Mouse (Mus musculus) WW6 (cell line): ENCODE results near the gene Lama2.

Experiments
- DNase-seq: peaks from one replicate; pipeline ENCODE4 v3.0.0-alpha.2; 2013; ENCODE audit warnings: low read depth, low spot score

Lama2 gene

DNA sequence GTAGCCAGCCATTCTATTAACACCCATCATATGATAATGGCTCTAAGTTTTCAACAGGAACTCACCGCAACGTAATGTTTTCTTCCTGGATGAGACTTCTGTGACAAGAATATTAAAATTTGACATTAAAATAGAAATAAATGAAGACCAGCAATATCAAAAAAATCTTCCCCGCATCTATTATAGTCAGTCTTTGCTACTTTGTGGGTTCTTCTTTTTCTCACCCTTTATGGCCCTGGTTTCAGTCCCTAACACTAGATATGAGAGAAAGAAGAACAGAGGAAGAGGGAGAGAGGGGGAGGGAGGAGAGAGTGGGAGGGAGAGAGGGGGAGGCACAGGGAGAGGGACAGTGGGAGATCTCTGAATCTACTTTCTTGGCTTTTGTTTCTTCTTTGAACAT is at the start of gene Lama2:
TSS of gene Lama2 (minus strand) at position 101 of the 400 bp plus-strand sequence.
- no peak for DNase-seq

DNA sequence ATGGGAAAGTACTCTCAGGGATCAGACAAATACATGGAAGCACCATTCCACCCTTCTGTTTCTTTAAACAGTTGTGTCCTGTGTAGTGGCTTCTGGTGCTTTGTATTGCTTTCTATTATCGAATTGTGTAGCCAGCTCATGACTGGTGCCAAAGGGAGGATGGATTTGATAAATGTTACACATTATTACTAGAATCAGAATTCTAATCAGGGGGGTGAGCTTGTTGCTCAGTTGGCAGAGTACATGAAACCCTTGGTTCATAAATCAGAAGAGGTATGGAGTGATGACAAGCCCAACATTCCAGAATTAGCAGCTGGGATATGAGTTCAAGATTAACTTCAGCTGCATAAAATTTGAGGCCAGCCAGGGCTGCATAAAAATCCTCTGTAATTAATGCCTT is 44.8 kb upstream of the Lama2 start:
- no peak for DNase-seq

DNA sequence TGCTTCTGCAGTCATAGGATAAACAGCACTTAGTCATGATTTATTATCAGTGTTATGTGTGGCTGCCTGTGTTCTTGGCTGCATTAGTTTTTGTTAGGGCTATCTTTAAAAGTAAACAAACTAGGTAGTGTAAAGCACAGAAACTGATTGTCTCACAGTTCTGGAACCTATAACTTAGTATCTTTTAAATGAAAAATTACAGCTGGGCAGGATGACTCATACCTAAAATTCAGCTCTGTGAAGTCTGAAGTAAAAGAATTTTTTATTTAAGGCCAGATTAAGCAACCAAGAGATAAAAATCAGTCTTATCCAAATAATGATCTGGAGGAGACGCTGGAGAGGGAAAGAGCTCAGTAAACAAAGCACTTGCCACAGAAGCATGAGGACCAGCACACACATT is 43.8 kb upstream of the Lama2 start:
- no peak for DNase-seq

- DNase-seq = no peak
Measured at GRCm38 (mm10) chr10:27654164-27654563, 34.6 kb upstream of the Lama2 start.

GRCm38 (mm10) chr10:27652694-27653335 is 33.3 kb upstream of the Lama2 start:
- DNase-seq = no peak

DNA sequence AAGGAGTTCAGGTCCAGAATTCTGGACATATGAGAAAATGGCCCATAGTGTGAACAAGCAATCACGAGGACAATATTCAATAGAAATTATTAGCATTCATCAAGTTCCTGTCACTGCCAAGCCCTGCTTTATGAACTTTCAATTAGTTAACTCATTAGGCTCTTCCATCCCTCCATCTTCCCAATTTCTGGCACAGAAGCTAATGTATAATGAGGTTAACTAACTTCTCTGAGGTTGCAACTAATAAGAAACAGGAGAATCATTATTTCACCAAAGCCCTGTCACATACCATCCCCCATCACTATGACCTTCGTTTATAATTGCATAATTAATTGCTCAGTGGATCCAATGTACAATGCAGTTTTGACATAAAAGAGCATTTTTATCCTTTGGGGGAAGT is 16.2 kb upstream of the Lama2 start:
- no peak for DNase-seq

DNA sequence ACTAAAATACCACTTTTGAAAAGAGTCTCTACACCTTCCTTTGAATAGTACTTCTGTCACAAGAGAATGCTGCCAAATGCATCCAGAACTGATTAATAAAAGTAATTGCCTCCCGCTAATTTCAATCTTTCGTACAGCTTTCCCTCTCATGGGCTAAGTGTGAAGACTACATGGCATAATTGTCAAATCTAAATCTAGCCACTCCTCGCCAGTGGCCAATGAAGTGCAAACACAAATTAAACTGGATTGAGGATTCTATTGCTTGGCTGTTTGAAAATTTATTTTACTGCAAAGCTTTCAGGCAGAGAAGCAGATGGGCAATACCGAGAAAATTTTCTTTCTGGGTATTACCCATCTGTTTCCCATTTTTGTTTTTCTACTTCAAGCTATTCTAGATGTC is 11.4 kb upstream of the Lama2 start:
- DNase-seq = no peak

DNA sequence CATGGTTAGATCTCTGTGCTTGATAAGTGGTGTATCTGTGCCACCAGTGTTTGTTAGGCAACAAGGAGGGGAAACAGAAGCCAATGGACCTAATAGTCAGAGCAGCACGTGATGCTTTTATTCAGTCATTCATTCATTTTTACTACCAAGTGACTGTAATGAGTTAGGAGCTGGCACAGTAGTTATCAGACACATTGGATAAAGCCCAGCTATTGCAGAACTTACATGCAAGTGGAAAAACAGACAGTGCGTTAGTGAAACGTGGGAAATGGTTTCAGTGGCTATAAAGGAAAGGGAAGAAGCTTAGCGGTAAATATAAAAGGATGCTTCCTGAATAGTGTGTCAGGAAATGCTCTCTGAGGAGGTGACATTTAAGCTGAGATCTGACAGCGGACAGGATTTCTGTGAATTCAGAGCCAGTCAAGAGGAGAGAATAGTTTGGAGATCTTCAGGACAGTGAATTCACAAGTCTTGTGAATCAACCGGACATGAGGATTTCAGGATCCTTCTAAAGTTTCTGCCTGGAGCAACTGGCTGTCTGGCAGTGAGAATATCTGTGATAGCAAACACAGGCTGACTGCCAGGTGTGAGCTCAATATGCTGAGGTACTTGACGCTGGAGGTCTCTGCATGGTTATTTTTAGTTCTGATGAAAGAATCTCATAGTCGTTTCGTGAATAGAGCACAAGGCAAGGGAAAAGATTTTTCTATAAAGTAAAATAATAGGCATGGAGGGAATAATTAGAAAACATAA is 2.3 kb upstream of the Lama2 start:
- DNase-seq = no peak

DNA sequence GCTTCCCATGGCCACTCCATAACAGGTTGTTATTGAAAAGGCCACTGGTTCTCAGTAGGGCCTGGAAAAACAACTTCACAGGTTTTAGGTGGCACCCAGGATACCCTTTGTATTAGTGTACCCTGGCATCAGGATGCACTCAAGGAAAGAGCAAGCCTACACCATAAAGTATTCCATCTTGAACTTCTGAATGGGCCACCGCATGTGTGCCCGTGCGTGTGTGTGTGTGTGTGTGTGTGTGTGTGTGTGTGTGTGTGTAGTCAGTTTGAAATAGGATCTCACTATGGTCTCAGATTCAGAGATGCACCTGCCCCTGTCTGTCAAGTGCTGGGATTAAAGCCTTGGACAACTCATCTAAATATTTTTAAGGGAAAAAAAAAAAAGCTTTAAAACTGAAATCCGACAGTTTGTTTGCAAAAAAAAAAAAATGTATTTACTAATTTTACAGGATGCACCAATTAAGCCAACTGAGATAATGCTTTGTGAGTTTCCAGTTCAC is 2.0 kb downstream of the Lama2 start:
- no peak for DNase-seq

DNA sequence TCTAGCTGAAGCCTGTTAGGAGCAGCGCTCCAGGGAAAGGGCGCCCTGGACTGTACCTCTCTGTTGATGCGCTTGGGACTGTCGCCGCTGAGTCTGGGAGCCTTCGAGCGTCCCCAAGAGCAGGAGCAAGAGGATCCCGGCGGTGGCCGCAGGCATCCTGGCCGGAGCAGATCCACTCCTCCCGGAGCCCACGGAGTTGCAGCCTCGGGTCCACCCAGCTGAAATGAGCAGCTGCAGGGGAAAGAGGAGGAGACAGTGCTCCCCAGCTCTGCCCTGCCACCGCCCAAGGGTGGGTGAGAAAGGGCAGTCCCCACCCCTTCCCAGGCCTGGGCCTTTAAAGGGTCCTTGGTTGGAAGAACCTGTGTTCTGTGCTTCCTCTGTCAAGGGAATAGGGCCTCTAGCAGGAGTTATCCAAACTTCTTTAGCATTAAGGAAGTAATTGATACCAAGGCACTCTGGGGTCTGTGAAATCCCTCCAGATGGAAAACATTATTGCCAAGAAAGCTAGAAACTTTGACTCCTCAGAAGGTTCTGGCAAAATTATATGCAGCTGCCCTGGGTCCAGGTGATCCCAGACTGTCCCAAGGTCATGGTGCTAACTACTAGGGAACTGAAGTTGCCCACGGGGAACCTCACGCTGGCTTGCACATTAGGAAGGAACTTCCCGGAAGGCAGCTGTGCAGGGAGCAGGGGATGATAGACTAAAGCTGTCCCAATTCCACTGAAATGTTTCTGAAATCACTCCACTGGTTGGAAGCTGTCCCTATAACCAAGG is 2.7 kb downstream of the Lama2 start:
- no peak for DNase-seq

DNA sequence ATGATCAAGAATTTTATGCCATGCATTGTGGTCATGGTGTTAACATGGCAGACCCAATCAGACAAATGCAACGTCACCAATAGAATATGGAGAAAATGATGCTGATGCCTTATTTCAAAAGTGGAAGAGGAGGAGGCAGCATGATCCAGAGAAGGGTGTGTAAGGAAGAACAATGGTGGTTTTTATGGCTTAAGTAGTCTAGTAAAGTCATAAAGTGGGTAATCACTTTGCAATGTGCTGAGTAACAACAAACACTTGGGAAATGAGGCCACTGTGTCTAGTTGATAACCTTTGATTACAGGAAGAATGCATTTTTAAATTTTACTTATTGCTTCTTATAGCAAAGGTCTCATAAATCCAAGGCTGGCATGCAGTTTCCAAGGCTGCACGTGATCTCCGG is 23.9 kb downstream of the Lama2 start:
- DNase-seq = no peak

GRCm38 (mm10) chr10:27533217-27533616 is 86.3 kb downstream of the Lama2 start:
- no peak for DNase-seq

GRCm38 (mm10) chr10:27508847-27509459 is 110.6 kb downstream of the Lama2 start:
- DNase-seq = no peak

- DNase-seq = no peak
Measured at GRCm38 (mm10) chr10:27500863-27501262, 118.7 kb downstream of the Lama2 start.

DNA sequence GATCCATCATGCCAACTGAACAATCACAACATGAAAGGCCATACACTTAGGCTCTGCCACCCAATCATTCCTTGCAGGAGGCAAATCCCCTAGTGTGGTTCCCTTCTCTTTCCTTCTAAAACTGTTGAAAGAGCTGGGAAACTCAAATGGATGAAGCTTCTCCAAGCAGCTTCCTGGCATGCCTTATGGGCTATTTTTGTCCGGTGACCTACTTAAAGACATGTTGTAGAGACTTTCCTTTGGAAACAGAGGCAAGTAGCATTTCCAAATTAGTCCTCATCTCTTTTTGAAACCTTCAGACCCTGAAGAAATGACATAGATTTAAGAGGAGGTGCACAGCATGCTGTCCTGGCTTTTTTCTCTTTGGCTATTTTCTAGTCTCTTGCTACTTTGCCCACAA is 131.1 kb downstream of the Lama2 start:
- no peak for DNase-seq

GRCm38 (mm10) chr10:27484041-27484440 is 135.5 kb downstream of the Lama2 start:
- no peak for DNase-seq

DNA sequence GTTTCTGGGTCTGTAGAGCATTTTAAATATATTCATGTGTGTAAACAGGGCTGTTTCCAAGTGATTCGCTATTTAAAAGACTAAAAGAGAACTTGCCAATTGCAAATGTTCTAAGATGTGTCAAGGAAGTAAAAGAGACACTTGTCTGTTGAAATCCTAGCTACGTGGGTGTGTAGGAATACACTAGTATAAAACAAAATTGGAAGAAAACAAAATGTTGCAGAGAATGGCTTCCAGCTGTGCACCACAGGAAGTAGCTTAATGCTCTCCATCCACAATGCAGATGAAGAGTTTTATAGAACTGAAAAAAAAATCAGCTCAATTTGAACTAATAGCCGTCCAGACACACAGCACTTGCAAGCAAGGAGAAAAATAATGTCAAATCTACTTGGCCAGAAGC is 144.0 kb downstream of the Lama2 start:
- no peak for DNase-seq

- DNase-seq = no peak
Measured at GRCm38 (mm10) chr10:27468274-27468673, 151.3 kb downstream of the Lama2 start.

- DNase-seq = no peak
Measured at GRCm38 (mm10) chr10:27413583-27414465, 205.7 kb downstream of the Lama2 start.

GRCm38 (mm10) chr10:27390753-27391152 is 228.8 kb downstream of the Lama2 start:
- DNase-seq = no peak

DNA sequence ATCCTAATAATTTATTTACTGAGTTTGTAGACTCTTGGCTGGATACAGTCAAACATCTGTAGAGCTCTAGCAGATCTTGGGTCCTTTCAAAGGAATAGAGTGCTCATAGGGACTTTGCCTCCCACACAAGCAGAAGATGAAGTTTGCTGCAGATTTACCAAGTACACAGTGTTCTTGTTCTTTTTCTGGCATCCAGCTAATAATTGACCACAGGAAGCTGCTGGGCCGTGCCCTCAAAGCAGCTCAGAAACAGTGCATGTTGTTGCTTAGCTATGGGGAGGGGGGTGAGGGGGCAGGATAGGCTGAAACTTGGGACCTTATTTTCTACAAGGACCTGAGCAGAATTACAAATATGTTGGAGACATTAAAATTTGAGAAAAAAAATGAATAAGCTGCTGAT is 232.0 kb downstream of the Lama2 start:
- DNase-seq = no peak
